Mouse (Mus musculus) gonadal fat pad, adult 2 months (tissue): ENCODE data around the gene Fkbp1a. TPM values are rescaled to one million over a fixed set of nuclear protein-coding genes. Genes with fewer than 3 reads are reported as not detected.

ENCODE experiments used
- DNase-seq: peaks from one replicate; pipeline ENCODE4 v3.0.0-alpha.2; 2012; ENCODE audit warnings: low read depth
- polyA plus RNA-seq: library from polyadenylated mRNA; depleted of rRNA; stranded (reverse); fragments of >200 nt; gene quantifications from 2 replicates; pipeline ENCODE4 v1.2.3, GENCODE M21; 2012

The Fkbp1a gene
- polyA plus RNA-seq, 1 experiment: 139 TPM

GRCm38 (mm10) chr2:151546571-151546970 is 4.3 kb downstream of the Fkbp1a start:
- no peak for DNase-seq

DNA sequence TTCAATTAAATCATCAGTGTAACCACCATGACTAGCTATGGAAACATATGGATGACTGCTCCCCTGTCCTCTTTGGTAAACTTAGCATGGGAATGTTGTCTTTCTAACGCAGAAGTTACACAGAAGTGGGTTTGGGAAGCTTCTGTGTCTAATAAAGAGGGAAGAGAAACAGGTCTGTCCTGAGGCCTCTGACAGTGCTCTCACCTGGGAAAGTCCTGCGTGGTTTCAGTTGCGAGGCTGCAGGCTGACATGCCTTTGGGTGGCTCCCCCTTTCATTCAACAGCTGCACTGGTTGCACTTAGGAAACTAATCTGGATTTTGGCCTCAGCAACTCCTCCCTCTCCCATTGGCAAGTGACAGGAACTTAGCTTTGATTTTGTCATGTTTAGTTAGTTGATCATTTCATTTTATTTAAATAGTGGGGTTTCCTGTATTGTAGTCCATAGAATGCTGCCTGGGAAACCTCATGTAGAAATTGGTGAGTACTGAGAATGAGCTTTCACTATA is 7.4 kb downstream of the Fkbp1a start:
- DNase-seq: no peak

DNA sequence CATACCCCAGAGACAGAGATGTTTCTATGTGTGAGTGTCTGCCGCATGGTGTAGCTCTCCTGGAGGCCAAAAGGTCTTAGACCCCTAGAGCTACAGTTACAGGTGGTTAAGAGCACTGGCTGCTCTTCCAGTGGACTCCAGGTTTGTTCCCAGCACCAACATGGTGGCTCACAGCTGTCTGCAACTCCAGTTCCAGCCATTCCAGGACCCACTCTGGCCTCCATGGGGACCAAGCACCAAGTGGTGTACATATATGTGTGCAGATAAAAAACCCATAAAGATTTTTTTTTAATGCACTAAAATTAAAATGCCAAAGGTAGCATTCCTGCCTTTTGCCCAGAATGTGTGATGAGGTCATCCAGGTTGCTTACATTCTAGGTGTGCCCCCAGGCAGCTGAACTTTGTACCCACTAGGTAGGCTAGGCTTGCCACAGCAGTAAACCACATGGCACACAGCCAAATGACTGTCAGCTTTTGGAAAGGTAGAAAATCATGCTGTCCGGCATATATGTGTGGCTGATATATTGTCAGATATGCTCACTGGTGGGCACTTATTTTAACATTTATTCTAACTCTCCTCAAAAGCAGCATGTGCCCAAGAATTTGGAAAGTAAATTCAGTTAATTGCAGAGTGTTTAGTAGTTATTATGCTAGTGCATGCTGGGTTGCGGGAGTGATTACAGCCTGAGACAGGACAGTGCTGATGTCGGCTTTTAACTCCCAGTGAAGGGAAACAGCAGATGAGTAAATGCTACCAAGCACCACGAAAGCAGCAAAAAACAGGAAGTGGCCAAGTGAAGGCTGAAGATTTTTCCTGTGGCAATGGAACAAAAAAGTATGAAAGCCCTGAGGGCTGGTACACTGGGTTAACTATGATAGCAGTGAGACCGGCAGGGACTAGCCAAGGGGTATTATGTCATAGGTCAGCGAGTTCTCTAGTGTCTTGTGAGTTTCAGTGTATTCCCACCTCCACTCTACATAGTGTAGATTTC is 20.9 kb downstream of the Fkbp1a start:
- no peak for DNase-seq

DNA sequence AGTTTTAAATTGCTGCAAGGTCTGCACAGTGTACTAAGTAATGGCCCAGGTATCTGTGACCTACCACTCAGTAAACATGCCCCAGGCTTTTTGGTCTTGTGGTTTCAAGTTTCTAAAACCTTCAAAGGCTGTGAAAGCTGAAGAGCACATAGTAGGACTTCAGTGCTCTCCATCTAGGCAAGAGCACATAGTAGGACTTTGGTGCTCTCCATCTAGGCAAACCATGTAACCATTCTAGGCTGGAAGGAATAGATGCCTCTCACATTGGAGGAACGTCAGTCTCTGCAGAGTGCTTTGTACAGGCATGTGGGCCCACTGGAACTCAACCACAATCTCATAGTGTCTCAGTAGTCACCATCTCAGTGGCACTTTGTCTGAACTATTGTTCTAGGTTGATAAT is 21.7 kb downstream of the Fkbp1a start:
- no peak for DNase-seq

GRCm38 (mm10) chr2:151564986-151565385 is 22.7 kb downstream of the Fkbp1a start:
- DNase-seq: no peak

DNA sequence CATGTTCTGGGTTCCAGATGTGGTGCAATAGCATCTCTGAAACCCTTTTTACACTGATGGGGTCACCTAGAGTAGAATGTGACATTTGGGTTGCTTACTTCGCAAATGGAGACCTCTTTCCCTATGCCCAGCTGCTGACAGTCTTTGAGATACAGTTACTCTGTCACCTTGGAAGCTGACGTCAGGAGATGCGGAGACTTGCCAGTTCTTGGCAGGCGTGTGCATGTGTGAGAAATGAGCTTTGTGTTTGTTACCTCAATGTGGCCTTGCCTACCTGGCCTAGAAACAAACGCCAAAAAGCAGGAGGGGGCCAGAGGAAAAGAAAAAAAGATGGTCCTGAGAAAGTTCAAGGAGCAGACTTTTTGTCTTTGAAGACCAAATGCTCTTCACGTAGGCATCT is 24.6 kb downstream of the Fkbp1a start:
- DNase-seq: no peak

DNA sequence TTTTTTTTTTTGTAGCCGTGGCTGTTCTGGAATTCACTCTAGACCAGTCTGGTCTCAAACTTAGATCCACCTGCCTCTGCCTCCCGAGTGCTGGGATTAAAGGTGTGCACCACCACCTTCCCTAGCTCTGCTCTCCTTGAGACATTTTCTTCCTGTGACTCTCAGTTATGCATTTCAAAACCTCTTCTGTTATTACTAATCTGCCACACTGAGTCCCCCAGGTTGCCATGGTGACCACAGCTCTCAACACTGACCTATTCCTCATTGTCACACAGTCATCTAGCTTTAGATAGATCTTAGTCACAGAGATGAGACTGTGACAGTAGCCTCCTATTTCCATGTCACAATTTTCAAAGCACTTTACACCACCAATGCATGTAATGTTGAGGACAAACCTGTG is 27.2 kb downstream of the Fkbp1a start:
- DNase-seq: no peak

- DNase-seq: no peak
These were observed 29.8 kb downstream of the Fkbp1a start, which contains the start of gene Sdcbp2 for GRCm38 (mm10) chr2:151571873-151572700. Gene Sdcbp2, plus strand, starts transcription at chr2:151572622.

DNA sequence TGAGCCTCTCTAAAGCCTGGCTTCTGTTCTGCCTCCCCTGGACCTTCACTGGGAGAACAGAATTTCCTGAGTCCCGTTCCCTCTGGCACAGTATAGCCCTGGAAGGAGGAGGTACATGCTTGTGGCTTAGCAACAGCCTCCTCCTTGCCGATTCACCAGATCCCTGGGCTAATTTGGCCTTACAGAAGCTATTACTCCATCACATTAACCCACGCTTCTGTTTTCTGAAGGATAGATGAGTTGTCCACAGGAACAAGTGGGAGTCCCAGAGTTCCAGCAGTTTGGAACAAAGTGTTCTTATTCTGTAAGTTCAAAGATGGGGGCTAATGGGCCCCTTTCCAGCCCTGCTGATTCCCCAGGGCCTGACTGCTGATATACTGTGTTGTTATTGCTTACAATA is 31.4 kb downstream of the Fkbp1a start:
- DNase-seq: no peak

GRCm38 (mm10) chr2:151574607-151575006 is 32.3 kb downstream of the Fkbp1a start:
- no peak for DNase-seq

GRCm38 (mm10) chr2:151575119-151575698 is 32.9 kb downstream of the Fkbp1a start:
- DNase-seq: no peak

DNA sequence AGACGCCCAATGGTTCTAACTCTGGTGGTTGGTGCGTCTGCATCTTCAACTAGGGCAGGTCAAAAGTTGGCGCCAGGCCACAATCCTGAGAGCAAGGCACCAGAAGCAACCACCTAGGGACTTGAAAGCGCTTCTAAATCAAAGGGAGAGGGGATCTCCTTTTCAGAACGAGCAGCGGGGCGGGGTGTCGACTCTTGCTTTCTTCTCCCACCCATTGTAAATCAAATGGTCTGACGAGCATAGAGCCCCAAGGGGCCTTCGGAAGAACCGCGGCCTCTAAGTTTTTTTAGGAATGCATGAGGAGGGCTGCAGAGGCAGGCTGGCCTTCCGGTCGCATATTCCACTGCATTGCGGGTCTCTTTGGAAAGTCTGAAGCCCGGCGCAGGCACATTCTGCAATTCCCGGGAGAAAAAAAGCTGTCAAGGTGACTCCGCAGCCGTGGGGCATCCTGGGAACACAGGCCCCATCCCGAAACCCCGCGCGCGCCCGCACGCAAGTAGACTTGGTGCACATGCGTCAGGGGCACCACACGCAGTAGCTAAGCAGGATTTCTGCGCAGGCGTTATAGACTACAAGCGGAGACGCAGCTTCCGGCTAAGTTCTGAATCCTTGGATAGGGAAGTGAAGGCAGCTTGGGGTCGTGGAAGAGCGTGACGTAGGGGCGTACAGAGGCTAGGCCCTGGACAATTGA is 33.6 kb downstream of the Fkbp1a start:
- no peak for DNase-seq

DNA sequence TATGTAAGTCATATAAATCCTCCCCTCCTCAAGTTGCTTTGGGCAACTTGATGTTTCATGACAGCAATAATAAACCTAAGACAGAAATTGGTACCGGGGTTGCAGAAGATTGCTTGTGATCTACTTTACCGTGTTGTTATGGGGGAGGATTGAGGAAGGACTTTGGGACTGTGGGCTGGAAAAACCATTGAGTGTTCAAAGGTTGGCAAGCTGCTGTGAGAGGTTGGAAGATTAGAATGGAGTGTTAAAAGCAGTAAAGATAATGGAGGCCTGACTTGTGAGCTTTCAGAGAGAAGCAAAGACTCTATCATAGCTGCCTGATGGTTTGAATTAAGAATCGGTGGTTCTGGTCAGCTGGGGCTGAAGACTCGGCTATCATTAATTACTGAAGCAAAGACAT is 36.9 kb downstream of the Fkbp1a start:
- DNase-seq: no peak

DNA sequence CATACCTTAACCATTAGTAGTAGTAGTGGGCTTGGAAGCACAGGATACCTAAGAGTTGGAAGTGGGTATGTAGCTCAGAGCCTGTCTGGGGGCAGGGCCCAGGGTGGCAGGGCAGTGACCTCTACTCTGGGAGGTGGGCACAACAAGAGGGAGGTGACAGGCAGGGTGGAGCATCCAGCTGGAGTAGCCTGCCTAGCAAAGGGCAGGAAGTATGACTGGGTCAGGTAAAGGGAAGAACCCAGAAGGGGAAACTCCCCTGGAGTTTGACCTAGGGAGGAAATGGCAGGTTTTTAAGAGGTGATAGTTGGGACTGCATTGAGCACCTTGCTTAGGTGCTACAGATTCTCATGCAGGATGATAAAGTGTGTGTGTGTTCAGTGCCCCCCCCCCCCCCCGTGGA is 38.7 kb downstream of the Fkbp1a start:
- DNase-seq: no peak

GRCm38 (mm10) chr2:151585934-151586333 is 43.7 kb downstream of the Fkbp1a start:
- DNase-seq: no peak

DNA sequence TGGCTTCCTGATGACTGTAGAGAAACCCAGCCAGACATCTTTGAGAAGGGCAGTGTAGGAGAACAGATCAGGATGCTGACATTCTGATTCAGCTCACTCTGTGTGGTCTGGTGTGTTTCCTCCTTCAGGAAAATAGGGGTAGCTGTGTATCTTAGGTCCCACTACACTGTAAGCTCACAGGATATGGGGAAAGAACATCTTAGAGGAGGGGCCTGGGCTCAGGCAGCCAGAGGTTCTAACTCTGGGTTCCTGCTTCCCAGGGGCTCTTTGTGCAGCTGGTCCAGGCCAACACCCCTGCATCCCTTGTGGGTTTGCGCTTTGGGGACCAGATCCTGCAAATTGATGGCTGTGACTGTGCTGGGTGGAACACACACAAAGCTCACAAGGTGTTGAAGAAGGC is 44.5 kb downstream of the Fkbp1a start:
- DNase-seq: no peak

- no peak for DNase-seq
These were observed 45.0 kb downstream of the Fkbp1a start for GRCm38 (mm10) chr2:151587306-151587705.

DNA sequence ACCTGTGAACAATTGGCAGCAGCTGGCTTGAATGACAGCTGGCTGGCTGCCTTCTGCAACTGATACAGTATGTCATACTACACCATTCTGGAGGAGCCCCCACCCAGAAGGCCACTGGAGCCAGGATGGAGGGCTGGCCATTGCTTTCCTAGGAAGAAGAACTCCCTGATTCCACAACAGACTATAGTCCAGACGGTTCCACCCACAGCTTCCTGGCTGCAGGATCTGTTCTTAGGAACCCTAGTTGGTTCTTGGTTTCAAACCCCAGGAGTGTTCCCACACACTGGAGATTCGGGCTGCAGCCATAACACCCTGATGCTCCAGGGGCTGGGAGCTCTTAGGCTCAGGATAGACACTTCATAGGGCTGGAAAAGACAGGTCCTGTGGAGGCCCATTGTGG is 55.8 kb downstream of the Fkbp1a start:
- DNase-seq: no peak

DNA sequence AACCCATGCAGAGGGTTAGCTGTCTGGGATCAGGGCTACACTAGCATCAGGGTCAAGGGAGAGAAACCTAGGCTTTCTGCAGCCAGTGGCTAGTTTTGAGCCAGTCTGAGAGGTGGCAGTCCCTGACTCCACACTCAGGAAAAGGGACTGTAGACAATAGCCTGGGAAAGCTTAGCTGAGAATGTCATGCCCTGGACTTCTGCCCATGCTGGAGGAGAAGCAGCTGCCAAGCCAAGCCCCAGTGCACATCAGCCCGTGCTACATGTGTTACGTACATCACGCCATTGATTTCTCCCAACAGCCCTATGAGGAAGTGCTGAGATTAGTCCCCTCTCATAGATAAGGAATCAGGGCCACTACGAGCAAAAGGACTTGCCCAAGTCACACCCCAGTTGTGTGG is 59.8 kb downstream of the Fkbp1a start:
- DNase-seq: no peak

DNA sequence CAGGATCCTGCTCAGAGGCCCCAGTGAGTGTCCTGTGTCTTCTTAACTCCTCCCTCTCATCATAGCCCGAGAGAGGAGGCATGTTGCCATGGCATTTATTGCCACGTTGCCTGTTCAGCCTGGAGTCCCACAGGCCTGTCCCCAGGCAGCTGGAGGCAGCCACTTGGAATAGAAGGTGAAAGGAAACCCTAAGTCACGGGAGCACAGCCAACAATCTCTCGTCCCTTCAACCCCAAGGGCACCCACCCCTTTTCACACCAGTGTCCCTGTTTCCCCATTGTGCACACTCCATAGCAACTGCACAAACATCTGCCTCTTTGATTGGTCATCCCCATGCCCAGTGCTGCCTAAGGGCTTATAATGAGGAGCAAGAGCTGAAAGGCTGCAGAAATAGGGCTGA is 61.3 kb downstream of the Fkbp1a start:
- no peak for DNase-seq

- DNase-seq: no peak
These were observed 63.2 kb downstream of the Fkbp1a start for GRCm38 (mm10) chr2:151605437-151605987.
